Mouse (Mus musculus) 3T3-L1 (cell line): ENCODE data around the gene Slamf1.
A peak's percentile ranks its signal among the peaks of the same experiment; 100 is the strongest.
"Not testable (repeated sequence)": the region's sequence is repeated elsewhere in the genome, so short reads cannot be mapped to it uniquely, and the experiment has no call there.

Experiments used
- DNase-seq: peaks from one replicate; pipeline ENCODE4 v3.0.0-alpha.2; 2015; ENCODE audit warnings: low read depth, low spot score

The Slamf1 gene

GRCm38 (mm10) chr1:171799648-171800047, 32.7 kb downstream of the Slamf1 start:
- no peak for DNase-seq

GRCm38 (mm10) chr1:171811048-171811447, 44.1 kb downstream of the Slamf1 start:
- not testable (repeated sequence) for DNase-seq

GRCm38 (mm10) chr1:171815545-171816439, 48.9 kb downstream of the Slamf1 start:
- DNase-seq: peak; percentile 77

GRCm38 (mm10) chr1:171816991-171817390, 50.1 kb downstream of the Slamf1 start:
- DNase-seq: no peak

- no peak for DNase-seq
Measured at GRCm38 (mm10) chr1:171821331-171821730, 54.4 kb downstream of the Slamf1 start.

- DNase-seq: peak; percentile 17
Measured at GRCm38 (mm10) chr1:171825462-171825861, 58.5 kb downstream of the Slamf1 start.

GRCm38 (mm10) chr1:171826164-171826563, 59.2 kb downstream of the Slamf1 start:
- peak; percentile 56 for DNase-seq

GRCm38 (mm10) chr1:171827674-171828073, 60.7 kb downstream of the Slamf1 start:
- peak; percentile 67 for DNase-seq

- DNase-seq: no peak
Measured at GRCm38 (mm10) chr1:171839488-171839887, 72.6 kb downstream of the Slamf1 start, which contains the start of gene Cd84. Cd84 (plus strand) TSS chr1:171839697.

- DNase-seq: no peak
Measured at GRCm38 (mm10) chr1:171840450-171841023, 73.6 kb downstream of the Slamf1 start.

GRCm38 (mm10) chr1:171845035-171845754, 78.3 kb downstream of the Slamf1 start:
- no peak for DNase-seq

- no peak for DNase-seq
Measured at GRCm38 (mm10) chr1:171848201-171848600, 81.3 kb downstream of the Slamf1 start.

- DNase-seq: no peak
Measured at GRCm38 (mm10) chr1:171848757-171849156, 81.8 kb downstream of the Slamf1 start.

GRCm38 (mm10) chr1:171849454-171849853, 82.5 kb downstream of the Slamf1 start:
- DNase-seq: no peak
